Mouse (Mus musculus): ENCODE results near the gene Gpr137. TPM values are rescaled to one million over a fixed set of nuclear protein-coding genes. Genes with fewer than 3 reads are reported as not detected.

Gene Gpr137
- polyA plus RNA-seq, 1 experiment from 2014 or later: 32.9 TPM

DNA sequence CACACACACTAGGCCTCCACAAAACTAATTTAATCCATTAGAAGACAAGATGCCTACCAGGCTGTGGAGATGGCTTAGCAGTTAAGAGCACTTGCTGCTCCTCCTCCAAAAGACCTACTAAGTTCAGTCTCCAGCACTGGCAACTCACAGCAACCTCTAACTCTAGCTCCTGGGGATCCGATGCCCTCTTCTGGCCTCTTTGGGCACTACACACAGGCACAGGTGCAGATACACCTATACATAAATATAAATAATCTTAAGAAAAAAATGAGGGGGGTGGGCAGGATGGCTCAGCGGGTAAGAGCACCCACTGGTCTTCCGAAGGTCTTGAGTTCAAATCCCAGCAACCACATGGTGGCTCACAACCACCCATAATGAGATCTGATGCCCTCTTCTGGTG lies 6.0 kb downstream of the Gpr137 start:
- H3K4me1 ChIP-seq: peaks cover 38% of the 10 kb centered on the region
- peaks cover 51% of the 10 kb centered on the region for H3K27me3 ChIP-seq
- no peaks in the 10 kb centered on the region for H3K9me3 ChIP-seq (replicated peaks)

DNA sequence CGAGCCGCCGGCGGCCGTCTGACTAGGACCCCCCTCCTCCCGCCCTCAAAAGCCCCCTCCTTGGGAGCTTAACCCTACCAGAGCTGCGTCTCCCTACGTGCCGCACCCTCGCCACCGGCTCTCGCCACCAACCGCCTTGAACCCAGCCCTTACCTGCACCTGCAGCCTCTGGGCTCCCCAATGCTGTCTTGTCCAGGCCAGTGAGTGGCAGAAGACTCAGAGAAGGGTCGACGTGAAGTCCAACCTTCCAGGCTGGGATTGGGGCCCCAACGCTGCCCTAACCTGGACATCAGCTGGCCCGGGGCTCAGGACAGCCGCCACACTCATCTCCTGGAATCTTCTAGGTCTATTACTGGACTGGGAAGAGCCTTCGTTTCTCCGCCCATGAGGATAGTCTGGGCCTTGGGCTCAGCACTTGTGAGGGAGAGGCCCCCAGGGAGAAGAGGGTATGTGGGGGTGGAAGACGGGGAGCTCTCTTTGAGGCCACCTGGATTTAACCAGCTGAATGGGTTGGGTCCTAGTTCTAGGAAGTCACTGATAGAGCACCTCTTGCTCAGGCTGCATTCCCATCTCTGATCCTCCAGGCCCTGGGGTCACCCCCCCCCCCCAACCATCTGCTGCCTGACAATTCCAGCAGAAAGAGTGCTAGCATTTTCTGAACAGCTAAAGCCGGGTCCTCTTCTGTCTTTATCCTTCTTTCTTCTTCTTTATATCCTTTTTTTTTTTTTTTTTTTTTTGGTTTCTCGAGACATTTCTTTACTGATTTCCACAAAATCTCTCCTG lies 7.9 kb downstream of the Gpr137 start, which contains the start of gene Kcnk4:
Gene Kcnk4 (minus strand): TSS at position 321 of the 783 bp plus-strand sequence.
- no peak for ATAC-seq (replicated peaks; ENCODE audit: low FRiP score)
- Histone ChIP-seq H3K36me3 (no peaks in the 10 kb centered on the region), H3K4me1 (peaks cover 24% of the 10 kb centered on the region), H3K4me2 (peak within 1 kb of the TSS; percentile 84), H3K9me3 (replicated peaks) (no peaks in the 10 kb centered on the region), H3K4me3 (replicated peaks) (peak within 1 kb of the TSS; percentile 46), H3K27me3 (peaks cover 68% of the 10 kb centered on the region), H3K27ac (no peak within 1 kb of the TSS), H3K9ac (peak within 1 kb of the TSS; percentile 27)
- WGBS: 9% methylated on average over 23 of the region's 23 CpGs

More for the DNA sequence above, 6.0 kb downstream of the Gpr137 start:
- Histone ChIP-seq H3K27ac (no peak overlapping the region), H3K36me3 (no peaks in the 10 kb centered on the region), H3K4me3 (replicated peaks) (no peak overlapping the region), H3K4me2 (no peak overlapping the region), H3K9ac (no peak overlapping the region)
- WGBS: 26% methylated on average over 3 of the region's 3 CpGs
- ATAC-seq (replicated peaks; ENCODE audit: low FRiP score): no peak

DNA sequence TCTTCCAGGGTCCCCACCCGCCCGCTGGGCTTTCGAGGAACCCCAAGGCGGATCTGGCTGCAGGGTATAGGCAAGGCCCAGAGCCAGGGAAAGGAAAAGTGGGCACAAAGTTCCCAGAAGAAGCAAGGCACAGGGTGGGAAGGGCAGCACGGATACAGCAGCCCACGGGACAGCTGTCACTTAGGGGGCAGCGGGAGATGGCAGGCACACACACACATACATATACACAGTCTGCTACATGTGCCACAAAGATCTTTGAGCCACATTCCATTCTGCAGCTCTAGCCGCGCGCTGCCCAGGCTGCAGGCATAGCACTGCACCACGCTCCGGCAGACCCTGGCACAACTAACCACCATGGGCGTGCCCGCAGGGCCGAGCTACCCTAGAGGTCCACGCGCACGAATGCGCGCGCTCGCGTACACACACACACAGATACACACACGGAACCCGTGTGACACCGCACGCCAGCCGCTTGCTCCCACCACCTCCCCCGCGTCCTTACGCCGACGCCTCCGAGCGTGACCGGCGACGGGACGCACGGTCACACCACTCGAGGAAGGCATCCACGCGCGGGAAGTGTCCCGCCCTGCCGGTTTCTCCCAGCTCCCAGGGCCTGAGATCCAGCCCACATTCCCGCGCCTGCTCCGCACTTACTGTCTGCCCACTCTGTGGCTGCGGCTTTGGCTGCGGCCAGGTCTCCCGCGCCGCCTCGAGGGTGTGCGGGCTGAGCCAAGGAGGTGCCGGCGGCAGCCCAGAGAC lies 8.7 kb downstream of the Gpr137 start:
- Histone ChIP-seq H3K9me3 (replicated peaks) (no peaks in the 10 kb centered on the region), H3K4me1 (peaks cover 24% of the 10 kb centered on the region), H3K4me2 (peak overlapping the region; percentile 84), H3K27me3 (peaks cover 75% of the 10 kb centered on the region), H3K36me3 (no peaks in the 10 kb centered on the region), H3K4me3 (replicated peaks) (peak overlapping the region; percentile 46), H3K27ac (no peak overlapping the region), H3K9ac (peak overlapping the region; percentile 27)
- peak; percentile 44; the same call in 1 of the 2 replicates for ATAC-seq (replicated peaks; ENCODE audit: low FRiP score)
- 3% methylated on average over 57 of the region's 58 CpGs for WGBS

DNA sequence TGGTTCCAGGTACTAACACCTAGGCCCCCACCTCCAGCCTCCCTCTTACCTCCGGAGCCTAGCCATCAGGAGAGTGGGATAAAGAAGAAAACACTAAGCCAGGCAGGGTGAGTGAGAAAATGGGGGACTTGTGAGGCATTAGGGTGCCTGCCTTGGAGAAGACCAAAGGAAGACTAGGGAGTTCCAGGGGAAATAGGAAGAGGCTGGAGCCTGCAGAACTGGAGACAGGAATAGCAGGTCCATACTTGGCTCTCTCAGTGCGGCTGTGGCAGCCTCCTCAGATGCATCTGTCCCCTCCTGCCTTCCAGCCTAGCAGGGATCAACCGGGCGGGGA lies 9.2 kb downstream of the Gpr137 start:
- Histone ChIP-seq H3K27me3 (peaks cover 81% of the 10 kb centered on the region), H3K9ac (no peak overlapping the region), H3K4me3 (replicated peaks) (peak overlapping the region; percentile 46), H3K9me3 (replicated peaks) (no peaks in the 10 kb centered on the region), H3K36me3 (no peaks in the 10 kb centered on the region), H3K4me1 (peaks cover 21% of the 10 kb centered on the region), H3K4me2 (peak overlapping the region; percentile 84), H3K27ac (no peak overlapping the region)
- WGBS: 37% methylated on average over 4 of the region's 4 CpGs
- ATAC-seq (replicated peaks; ENCODE audit: low FRiP score): no peak; the same call in 1 of the 2 replicates

DNA sequence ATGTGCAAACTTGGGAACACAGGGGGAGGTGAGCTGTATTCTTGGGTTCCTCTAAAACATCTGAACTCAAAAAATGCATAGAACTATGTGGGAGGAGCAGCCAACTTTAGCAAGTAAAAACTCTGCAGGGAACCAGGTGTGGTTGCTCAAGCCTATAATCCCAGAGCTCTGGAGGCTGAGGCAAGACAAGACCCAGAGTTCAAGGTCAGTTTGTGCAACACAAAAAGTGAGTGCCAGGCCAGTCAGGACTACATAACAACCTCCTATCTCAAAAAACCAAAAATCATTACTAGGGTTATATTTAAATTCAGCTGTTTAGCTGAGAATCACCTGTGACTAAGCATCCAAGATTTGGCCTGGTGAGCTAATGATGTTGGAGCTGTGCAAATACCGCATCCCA lies 10.3 kb downstream of the Gpr137 start:
- no peaks in the 10 kb centered on the region for H3K36me3 ChIP-seq
- no peak for ATAC-seq (replicated peaks; ENCODE audit: low FRiP score)
- WGBS: 41% methylated on average over 1 of the region's 1 CpGs
- H3K4me3 ChIP-seq (replicated peaks): no peak overlapping the region
- no peak overlapping the region for H3K27ac ChIP-seq
- no peak overlapping the region for H3K9ac ChIP-seq
- H3K4me1 ChIP-seq: peaks cover 24% of the 10 kb centered on the region
- H3K27me3 ChIP-seq: peaks cover 91% of the 10 kb centered on the region
- H3K9me3 ChIP-seq (replicated peaks): no peaks in the 10 kb centered on the region
- H3K4me2 ChIP-seq: no peak overlapping the region

DNA sequence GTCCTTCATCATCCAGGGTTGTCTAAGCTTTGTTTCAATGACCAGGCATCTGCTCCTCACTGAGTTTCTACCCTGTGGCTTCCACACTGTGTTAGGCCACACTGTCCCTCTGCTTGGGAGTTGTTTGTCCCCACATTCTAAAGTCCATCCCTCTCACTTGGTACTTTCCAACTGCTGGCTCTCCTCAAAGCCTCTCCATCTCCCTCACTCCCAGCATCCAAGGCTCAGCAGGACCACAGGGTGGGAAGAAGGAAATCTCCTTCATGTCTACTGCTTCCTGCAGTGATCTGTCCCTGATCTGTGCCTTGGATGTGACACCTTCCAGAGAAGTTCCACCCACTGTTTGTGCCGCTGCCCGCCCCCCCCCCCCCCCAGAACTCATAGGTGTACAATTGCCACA lies 11.3 kb downstream of the Gpr137 start:
- Histone ChIP-seq H3K27me3 (peaks cover 97% of the 10 kb centered on the region), H3K4me3 (replicated peaks) (no peak overlapping the region), H3K27ac (no peak overlapping the region), H3K4me1 (peaks cover 33% of the 10 kb centered on the region), H3K9ac (no peak overlapping the region), H3K4me2 (no peak overlapping the region), H3K9me3 (replicated peaks) (no peaks in the 10 kb centered on the region), H3K36me3 (no peaks in the 10 kb centered on the region)
- 0% methylated on average over 2 of the region's 2 CpGs for WGBS
- ATAC-seq (replicated peaks; ENCODE audit: low FRiP score): no peak

DNA sequence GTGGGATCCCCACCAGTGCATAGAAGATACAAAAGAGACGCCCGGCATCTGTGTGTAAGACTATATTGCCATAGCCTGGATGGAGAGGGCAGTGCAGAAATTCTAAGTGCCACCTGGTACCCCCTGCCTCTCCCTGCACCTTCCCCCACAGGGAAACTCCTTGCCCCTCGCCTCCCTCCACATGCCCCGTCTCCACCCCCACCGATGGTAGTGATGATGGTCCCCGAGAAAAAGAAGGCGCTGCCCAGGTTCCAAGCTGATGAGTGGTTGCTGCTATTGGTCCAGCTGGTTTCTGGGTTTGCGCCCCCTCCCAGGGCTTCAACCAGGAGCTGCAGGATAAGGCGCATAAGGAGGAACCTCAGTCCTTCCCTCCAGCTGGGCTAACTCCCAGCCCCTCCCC lies 14.2 kb downstream of the Gpr137 start:
- Histone ChIP-seq H3K9me3 (replicated peaks) (no peaks in the 10 kb centered on the region), H3K9ac (no peak overlapping the region), H3K36me3 (no peaks in the 10 kb centered on the region), H3K4me2 (no peak overlapping the region), H3K27me3 (peaks cover 97% of the 10 kb centered on the region), H3K4me1 (peaks cover 34% of the 10 kb centered on the region), H3K4me3 (replicated peaks) (no peak overlapping the region), H3K27ac (no peak overlapping the region)
- no peak for ATAC-seq (replicated peaks; ENCODE audit: low FRiP score)
- WGBS: 15% methylated on average over 9 of the region's 9 CpGs

DNA sequence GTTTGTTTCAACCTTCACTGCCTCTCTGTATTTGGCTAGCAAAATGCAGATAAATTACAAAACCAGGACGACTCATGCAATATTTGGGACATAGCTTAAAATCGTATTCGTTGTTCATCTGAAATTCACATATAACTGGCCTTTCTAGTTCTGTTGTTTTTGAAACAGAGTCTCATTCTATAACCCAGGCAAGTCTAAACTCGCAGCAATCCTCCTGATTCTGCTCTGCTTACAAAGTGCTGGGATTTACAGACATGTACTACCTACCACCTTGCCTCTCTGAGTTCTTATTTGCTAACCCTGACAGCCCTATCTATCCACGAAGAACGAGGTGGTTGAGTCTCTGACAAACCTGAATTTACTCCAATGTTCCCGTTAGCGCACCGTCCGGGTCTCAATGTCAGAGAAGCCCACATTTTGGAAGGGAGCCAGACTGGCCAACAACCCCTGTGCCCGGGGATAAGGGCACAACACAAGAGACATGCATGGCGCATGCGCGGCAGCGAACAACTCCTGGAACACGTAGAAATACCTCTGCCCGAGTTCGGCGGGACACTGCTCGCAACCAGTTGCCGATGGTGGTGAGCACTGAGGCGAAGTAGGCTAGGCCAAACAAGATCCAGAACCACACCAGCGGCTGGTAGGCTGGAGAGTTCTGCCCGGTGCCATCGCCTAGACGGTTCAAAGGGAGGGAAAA lies 15.6 kb downstream of the Gpr137 start:
- Histone ChIP-seq H3K9ac (no peak overlapping the region), H3K36me3 (no peaks in the 10 kb centered on the region), H3K27ac (no peak overlapping the region), H3K9me3 (replicated peaks) (no peaks in the 10 kb centered on the region), H3K4me3 (replicated peaks) (peak overlapping the region; percentile 24), H3K27me3 (peaks cover 89% of the 10 kb centered on the region), H3K4me2 (peak overlapping the region; percentile 39), H3K4me1 (peaks cover 41% of the 10 kb centered on the region)
- 10% methylated on average over 26 of the region's 26 CpGs for WGBS
- ATAC-seq (replicated peaks; ENCODE audit: low FRiP score): no peak

DNA sequence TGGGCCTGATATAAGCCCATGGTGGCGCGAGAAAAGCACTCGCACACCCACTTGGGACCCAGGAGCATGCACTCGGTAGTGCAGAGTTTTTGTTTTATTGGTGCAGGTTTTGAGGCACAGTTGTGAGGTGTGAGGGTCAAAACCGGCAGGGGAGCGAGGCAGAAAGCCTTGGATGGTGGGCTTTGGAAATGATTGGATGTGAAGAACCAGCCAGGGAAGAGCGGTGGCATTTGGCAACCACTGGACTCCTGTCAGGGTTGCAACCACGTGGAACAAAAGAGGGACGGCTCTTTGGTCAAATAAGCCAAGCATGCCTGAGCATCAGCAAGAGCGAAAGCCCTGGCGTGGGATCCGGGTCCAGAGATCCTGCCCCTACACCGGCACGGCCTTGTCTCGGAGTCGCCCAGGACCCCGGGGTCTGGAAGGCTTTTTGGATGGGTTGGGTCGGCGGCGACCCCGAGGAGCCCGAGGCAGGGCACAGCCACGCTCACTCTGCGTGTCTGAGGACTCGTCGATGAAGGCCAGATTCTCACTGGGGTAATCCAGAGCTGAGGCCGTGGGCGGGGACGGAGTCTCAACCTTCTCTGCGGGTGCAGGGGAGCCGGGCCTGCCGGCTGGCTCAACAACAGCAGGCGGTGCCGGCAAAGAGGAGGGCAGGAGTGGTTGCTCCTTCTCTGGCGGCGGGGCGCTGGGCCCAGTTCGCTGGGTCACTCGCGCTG lies 16.5 kb downstream of the Gpr137 start:
- 9% methylated on average over 40 of the region's 40 CpGs for WGBS
- peak overlapping the region; percentile 56 for H3K4me2 ChIP-seq
- no peaks in the 10 kb centered on the region for H3K9me3 ChIP-seq (replicated peaks)
- H3K4me3 ChIP-seq (replicated peaks): peak overlapping the region; percentile 33
- H3K36me3 ChIP-seq: no peaks in the 10 kb centered on the region
- no peak overlapping the region for H3K27ac ChIP-seq
- no peak for ATAC-seq (replicated peaks; ENCODE audit: low FRiP score)
- H3K27me3 ChIP-seq: peaks cover 80% of the 10 kb centered on the region
- peaks cover 45% of the 10 kb centered on the region for H3K4me1 ChIP-seq
- 0 out of 2 replicates have a peak overlapping the region, but pooled peaks have one; percentile 31 for H3K9ac ChIP-seq

DNA sequence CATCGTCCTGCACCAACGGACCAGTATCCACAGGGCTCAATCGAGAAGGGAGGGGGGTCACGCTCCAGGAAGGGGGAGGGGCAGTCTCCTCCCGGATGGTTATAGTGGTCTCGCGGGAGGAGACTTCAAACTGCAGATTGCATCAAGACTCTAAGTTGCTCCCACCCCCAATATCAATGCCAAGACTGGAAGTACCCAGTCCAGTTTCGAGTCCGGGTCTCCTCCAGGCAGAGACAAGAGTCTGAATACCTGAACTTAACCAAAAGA lies 17.0 kb downstream of the Gpr137 start, which contains the start of gene Catsperz:
Gene Catsperz (minus strand): TSS at position 74 of the 267 bp plus-strand sequence.
- no peak for ATAC-seq (replicated peaks; ENCODE audit: low FRiP score)
- peaks cover 50% of the 10 kb centered on the region for H3K4me1 ChIP-seq
- H3K27me3 ChIP-seq: peaks cover 75% of the 10 kb centered on the region
- H3K36me3 ChIP-seq: no peaks in the 10 kb centered on the region
- peak within 1 kb of the TSS; percentile 31 for H3K9ac ChIP-seq
- H3K9me3 ChIP-seq (replicated peaks): no peaks in the 10 kb centered on the region
- peak within 1 kb of the TSS; percentile 33 for H3K4me3 ChIP-seq (replicated peaks)
- peak within 1 kb of the TSS; percentile 56 for H3K4me2 ChIP-seq
- 3% methylated on average over 9 of the region's 9 CpGs for WGBS
- no peak within 1 kb of the TSS for H3K27ac ChIP-seq

DNA sequence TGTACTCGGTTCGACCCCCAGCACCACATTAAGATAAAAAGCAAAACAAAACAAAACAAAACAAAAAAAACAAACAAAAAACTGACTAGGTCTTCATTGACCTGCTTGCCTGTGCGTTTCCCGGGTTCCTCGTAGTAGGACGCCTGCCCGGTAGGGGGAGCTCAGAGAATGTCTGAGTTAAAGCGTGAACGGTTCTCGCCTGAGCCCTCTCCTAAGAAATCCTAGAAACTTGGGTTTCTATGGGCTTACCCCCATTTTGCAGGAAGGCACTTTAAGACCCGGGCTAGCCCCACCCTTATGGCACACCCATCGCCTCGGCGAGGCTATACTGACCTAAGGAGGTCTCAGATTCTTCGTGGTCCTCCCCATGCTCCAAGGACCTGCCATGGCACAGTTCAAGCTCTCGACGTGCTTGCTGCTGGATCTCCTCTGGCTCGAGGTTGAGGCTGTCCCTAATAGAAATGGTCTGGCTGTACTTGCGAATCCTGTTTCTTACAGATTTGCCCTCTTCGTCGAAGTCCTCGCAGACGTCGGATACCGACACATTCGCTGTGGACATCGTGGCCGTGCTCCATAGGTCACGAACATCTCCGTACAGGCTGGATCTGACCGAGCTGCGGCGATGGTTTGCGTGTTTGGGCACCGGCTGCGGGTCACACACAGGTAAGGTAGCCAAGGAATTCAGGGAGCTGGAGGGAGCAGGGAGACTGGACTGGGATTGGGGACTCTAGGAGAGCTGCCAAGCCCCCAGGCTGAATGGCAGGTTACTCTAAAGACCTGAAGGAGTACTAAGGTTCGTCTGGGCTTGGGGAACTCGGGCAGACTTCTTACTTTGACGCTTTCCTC lies 17.6 kb downstream of the Gpr137 start:
- Histone ChIP-seq H3K4me3 (replicated peaks) (peak overlapping the region; percentile 33), H3K27me3 (peaks cover 71% of the 10 kb centered on the region), H3K4me2 (peak overlapping the region; percentile 56), H3K9ac (peak overlapping the region; percentile 31), H3K27ac (no peak overlapping the region), H3K9me3 (replicated peaks) (no peaks in the 10 kb centered on the region), H3K36me3 (no peaks in the 10 kb centered on the region), H3K4me1 (peaks cover 55% of the 10 kb centered on the region)
- ATAC-seq (replicated peaks; ENCODE audit: low FRiP score): no peak
- 3% methylated on average over 39 of the region's 39 CpGs for WGBS
